Mouse (Mus musculus) spleen, postnatal 36 days (tissue): ENCODE measurements around the gene Gadd45a.
"Not testable (repeated sequence)": the region's sequence is repeated elsewhere in the genome, so short reads cannot be mapped to it uniquely, and the experiment has no call there.

ENCODE experiments used
- DNase-seq, 2 experiments: peaks; one replicate each; pipeline ENCODE4 v3.0.0; 2022; ENCODE audit warnings: low spot score in 2 of 2, mixed read lengths in 1 of 2

The Gadd45a gene

DNA sequence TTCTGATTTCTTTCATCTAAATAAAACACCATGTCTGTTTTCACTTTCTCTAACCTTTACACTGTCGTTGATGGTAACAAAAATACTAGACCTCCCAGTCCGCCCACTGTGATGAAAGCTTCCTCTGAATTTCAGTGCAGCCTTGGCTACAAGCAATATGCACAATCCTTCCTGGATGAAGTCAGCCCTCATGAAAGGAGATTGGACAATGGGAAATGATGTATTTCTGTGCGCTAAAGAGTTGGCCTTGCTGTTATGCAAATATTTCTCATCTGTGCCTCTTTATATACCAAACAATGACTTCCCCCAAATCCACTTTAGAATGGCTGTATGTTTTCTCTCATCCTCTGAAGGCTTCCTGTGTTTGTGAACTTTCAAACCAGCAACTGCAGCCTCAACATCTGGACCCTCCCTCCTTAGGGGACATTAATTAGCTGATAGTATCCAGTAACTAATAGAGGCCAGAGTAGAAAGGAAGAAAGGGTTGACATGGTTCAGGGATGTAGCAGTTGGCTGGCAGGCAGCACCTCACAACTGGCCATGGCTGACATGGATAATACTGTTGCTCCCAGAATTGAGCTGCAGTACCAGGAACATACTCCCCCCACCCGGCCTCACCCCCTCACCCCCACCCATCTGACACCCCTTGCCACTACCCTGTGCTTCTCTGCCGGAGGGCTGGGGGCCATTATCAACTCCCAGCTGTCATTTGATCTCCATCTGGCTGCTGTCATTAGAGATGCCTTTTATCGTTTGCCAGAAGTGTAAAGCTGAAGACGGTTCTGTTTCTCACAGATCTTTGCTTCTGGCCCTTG, 11.8 kb upstream of the Gadd45a start:
- DNase-seq = no peak

DNA sequence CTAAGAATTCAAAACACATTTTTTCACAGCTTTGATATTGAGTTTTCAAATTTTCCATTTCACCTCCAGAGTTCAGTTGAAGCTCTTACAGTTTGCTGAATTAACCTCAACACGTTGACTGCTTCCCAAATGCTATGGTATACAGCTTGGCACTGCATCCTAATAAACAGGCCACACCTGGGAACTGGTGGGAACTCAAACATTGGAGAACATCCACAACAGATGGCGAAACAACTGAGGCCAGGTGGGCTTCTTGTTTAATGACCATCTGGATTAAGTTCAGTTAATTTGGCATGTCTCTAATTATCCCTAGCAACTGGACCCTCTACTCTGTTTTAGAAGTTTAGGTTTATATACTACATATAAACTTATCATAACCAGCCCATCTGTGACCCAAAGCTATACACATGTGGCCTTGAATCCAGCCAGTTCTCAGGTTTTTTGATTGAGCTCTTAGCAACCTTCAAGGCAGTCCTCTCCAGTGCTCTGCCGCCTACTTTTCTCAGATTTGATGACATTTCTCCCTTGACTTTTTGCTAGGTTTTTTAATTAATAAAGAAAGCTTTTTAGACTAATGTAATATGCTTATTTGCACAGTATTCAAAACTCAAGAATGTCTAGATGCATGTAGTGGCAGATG, 10.9 kb upstream of the Gadd45a start:
- no peak for DNase-seq

DNA sequence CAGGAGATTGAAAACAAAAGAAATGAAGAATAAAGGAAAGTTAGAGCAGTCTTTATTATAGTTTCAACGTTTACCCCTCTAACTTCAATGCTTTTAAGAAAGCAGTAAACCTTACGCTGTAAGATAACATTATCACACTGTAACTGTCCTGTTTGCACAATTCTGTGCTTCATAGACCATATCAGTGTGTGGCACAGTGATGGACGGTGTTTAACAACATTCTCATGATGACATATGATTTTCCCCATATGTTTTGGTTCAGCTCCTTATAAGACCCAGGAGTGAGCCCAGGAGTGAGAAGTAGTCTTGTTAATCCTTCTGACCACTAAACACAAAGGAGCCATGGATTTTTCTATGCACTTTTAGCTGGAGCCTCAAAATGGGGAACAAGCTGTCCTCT, 9.7 kb upstream of the Gadd45a start:
- no peak for DNase-seq

DNA sequence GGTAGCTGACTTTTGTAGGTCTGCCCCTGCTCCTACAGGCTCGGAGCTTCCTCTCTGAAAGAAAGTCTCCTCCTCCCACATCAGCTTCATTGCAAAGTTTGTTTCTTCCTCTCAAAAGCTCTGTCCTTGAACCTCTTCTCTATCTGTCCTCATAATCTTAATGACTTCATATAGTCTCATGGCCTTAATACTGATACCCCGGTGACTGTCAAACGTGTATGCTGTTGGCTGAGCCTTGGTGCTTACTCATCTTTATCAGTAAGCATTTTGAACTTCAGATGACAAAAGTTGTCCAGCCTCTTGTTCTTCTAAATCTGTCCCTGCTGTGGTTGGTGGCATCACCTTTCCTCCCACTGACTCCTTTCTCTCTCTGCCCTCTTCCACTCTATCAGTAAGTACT, 8.2 kb upstream of the Gadd45a start:
- DNase-seq = no peak

DNA sequence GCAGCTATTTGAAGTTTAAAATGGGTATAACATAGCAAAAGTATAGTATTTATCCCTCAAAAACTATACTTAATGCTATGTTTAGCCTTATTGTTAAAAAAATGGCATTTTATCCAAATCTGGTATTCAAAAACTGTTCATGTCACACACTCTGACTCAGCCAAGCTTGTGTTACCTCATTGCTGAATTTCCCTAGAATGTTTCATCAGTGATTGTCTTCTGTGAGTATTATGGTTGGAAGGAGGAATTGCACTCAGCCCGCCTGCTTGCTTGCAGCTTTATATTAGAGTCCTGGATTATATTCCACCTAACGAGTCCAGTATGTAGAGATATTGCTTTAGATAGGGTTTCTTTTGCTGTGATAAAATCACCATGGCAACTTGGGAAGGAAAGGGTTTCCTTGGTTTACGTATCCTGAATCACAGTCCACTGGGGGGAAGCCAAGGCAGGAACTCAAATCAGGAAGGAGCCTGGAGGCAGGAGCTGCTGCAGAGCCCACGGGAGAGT, 3.7 kb upstream of the Gadd45a start:
- no peak for DNase-seq

DNA sequence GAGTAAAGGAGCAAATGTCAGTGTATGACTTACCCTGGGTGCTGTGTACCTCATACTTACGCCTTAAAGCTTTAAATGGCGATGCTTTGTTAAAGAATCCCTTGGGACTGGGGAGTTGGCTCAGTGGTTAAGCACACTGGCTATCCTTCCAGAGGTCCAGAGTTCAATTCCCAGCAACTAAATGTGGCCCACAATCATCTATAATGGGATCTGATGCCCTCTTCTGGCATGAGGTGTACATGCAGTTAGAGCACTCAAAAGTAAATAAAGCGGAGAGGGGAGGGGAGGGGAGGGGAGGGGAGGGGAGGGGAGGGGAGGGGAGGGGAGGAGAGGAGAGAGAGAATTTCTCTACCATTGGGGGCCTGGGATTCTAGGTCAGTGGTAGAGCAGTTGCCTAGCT, 1.7 kb upstream of the Gadd45a start:
- DNase-seq = no peak

DNA sequence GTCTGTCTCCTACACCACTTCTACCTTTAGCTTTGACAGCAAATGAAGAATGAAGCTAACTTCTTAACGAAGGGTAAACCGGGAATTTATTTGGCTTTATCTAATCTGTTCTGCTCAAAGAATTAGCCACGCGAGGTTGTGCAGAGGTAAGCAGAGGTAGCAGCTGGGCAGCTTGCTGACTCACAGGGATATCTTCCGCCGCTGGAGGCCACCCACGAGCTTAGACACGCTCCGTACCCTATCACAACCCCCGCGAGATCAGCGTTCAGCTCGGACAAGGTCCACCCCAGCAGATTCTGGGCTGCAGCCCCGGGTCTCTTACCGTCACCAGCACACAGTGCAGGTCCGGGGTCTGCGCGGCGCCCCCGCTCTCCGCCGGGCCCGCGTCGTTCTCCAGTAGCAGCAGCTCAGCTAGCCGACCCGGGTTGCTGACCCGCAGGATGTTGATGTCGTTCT, 873 bp downstream of the Gadd45a start:
- peak; percentile 82 to 87 for DNase-seq

DNA sequence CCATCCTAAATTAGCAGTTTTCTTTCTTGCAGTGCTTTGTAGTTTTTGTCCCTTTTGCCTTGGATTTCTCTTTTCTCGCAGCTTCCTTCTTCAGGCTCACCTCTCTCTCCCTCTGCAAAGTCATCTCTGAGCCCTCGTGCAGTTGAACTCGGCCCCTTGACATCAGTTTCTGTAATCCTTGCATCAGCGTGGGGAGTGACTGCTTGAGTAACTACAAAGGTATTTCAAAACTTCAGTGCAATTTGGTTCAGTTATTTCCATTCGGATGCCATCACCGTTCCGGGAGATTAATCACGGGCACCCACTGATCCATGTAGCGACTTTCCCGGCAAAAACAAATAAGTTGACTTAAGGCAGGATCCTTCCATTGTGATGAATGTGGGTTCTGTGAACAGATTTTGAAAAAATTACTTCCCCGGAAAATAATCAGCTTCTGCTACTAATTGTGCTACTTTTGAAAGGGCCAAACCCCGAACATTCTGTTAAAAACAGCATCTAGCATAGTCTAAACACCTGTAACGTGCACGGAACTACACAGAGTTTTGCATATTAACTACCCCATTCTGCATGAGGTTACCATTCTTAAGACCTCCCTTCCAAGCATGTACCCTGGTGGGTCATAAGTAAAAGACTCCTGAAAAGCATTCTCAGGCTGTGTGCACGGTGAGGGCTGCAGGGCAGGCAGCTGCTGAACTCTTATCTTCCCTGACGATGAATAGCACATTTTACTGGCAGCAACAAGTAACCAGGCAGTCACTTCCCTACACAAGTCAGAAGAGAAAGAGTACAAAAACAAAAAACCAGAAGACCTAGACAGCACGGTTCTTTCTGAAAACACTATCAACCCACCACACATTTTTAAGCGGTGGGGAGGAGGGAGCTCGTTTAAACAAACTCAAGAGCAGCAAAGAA, 1.6 kb downstream of the Gadd45a start:
- peak; percentile 29 to 50 for DNase-seq

DNA sequence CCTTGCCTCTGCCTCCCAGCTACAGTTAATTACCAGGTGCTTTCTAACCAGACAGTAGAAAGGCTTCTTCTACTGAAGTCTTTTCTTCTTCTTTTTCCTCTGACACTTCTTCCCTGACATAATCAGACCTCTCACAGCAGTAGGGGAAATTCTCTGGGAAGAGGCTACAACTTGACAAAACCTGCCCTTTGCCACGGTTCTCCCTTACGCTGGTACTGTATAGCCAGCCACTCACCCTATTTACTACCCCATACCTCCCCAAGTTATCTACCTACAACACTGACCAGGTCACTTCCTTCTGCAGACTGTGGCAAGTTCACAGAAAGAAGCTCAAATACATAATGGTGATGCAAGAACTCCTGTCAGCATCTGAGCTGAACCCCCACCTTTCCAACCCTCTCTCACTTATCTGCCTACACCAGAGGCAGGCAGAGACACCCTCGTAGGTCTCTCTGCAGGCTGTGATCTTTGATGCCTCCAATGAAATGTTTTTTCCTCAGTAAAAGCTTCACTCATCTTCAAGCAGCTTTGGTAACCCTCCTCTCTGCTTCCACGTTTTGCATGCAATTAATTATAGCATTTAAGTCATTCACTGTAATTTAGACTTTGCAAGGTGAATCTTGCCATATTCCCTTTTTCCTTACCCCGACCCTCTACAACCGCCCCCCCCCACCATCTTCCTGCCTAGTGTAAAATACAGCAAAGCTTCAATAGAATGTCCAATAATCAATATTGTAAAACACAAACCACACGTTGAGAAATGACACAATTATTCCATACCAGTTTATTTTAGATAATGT, 2.7 kb downstream of the Gadd45a start:
- peak; percentile 53 to 73 for DNase-seq

DNA sequence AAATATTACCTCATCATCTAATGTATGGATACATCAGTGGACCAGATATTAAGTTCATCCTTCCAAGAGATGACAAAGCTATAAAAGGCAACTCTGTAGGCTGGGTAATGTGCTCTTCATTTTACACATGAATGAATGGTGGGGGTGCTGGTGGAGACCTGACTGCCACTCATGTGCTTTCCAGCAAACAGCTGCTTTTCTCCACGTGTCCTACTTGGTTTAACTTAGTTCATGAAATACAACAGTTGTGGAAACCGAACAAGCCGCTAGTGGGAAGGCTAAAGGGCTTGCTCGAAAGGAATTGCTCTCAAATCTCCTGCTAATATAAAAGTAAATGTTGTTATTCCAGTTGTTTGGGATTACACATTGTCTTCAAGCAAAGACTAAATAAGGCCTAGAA, 3.7 kb downstream of the Gadd45a start:
- DNase-seq = no peak

DNA sequence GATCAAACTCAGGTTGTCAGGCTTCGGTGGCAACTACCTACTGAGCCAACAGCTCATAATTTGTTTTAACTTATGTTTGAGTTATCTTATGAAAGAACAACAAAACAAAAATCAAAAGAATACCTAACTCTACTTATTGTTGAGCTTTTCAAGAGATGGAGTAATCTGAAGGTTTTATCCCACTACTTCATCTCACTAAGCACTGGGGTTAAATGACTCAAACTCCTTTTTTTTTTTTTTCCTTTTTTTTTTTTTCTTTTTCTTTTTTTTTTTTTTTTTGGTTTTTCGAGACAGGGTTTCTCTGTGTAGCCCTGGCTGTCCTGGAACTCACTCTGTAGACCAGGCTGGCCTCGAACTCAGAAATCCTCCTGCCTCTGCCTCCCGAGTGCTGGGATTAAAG, 4.3 kb downstream of the Gadd45a start:
- not testable (repeated sequence) for DNase-seq

DNA sequence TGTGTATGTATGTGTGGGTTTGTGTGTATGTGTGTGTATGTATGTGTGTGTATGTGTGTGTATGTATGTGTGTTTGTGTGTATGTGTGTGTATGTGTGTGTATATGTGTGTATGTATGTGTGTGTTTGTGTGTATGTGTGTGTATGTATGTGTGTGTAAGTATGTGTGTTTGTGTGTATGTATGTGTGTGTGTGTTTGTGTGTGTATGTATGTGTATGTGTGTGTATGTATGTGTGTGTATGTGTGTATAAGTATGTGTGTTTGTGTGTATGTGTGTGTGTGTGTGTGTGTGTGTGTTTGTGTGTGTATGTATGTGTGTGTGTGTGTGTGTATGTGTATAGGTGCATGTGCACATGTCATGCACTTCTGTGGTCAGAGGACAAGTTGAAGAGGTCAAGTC, 4.7 kb downstream of the Gadd45a start:
- DNase-seq = not testable (repeated sequence)

DNA sequence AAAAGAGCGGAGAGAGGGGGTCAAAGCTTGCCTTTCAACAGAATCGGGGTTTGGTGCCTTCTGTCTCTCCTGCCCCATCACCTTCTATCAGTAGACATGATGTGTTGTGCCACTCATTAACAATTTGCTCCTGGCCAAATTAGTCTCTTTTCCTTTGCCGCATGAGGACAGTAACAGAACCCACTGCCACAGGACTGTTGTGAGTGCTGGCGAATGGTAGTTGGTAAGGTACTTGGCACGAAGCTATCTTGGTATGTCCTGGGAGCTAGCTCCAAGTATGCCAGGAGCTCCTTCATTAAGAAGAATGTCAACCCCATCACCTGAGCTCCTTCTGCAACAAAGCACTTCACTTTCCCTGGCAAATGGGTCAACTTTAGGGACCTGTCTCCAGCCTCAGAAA, 6.4 kb downstream of the Gadd45a start:
- no peak for DNase-seq

DNA sequence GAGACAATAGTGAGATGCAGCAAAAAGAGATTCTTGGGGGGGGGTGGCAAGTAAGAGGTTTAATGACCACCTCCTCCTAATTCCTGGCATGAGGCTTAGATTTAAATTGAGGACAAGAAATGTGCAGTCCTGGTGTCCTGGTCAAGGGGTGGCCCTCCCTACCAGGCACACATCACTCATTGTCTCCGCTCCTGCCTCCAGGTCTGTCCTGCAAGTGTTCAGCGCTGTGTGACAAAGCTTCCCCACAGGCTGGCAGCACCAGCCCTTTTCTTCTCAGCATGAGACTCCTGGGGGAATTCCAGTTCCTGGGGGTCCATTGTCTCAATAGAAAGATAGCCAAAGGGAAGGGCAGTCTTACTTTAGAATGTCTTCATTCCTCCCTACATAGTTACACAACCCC, 6.8 kb downstream of the Gadd45a start:
- no peak for DNase-seq

DNA sequence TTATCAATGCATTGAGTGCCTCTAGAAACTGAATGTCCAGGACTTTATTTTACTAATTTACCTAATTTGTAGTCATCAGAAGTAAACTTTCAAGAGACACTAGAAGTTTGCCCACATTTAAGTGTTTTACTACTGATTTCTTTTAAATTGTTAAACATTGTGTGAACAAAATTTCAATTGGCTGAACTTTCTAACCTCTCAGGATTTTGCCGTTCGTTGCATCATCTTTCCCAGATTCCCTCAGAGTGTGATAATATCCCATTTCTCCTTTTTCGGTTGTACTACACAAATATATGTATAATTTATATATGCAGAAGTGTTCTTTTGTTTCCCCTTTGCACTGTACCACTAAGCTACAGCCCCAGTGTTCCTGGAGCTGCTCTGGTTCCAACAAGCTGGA, 7.3 kb downstream of the Gadd45a start:
- DNase-seq = no peak

DNA sequence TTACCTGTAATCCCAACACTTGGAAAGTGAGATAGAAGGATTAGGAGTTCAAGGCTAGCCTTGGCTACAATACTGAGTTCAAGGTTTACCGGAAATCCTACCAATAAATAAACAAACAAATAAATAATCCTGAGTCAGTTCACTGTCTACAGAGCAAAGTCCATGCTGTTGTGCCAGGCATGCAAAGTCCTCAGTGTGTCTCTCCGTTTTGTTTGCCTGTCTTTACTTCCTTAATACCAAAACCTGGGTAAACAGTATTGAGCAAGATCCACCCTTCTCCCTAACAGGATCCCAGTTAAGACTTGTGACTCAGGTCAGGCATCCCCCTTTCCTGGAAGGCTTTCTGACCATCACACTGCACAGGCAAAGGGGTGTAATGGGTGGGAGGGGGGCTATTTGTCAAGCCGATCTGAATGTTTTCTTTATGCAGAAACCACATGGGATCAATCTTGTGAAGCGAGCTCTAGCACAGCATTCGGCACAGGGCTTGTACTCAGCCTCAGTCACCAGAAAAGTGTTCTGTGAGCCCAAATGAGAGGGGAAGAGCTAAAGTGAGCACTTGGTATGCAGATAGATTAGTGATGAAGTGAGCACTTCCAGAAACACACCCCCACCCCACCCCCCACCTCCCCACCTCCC, 7.8 kb downstream of the Gadd45a start:
- no peak for DNase-seq

DNA sequence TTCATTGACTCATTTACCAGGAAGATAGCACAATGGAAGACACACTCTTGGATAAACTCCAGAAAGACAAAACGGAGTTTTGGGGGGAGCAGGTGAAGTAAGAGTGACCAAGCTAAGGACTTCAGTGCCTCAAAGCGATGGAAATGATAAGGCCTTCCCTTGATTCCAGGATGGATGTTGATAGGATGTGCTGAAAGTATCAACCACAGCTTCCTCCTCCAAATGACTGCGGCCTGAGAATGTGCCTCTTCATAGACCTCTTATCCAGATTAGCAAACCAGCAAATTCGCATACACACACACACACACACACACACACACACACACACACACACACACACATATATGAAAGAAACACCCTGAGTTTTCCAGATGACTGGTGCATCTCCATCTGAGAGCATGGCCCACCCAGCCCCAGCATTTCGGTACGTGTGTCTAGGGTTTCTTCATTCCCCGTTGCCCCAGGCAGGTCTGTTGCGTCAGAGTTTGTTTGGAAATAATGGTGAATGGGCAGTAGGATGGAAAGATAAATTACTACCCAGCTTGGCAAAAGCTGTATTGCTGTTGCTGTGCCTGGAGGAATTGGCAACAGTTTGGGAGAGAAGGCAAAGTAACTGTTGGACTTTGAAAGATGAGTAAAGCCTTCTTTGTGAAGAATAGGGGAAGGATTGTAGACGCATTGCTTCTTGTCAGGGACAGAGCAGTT, 9.7 kb downstream of the Gadd45a start:
- DNase-seq = no peak

DNA sequence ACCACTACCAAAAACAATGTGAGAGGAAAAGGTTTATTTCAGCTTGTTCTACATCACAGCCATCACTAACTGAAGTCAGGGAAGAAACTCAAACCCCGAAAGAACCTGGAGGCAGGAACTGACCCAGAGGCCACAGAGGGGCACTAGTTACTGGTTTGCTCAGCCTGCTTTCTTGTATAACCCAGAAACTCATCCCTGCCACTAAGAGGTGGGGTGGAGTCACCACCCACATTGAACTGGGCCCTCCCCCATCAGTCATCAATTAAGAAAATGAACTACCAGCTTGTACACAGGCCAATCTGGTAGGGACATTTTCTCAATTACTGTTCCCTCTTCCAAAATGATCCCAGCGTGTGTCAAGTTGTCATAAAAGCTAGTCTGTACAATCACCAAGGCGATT, 10.6 kb downstream of the Gadd45a start:
- no peak for DNase-seq

DNA sequence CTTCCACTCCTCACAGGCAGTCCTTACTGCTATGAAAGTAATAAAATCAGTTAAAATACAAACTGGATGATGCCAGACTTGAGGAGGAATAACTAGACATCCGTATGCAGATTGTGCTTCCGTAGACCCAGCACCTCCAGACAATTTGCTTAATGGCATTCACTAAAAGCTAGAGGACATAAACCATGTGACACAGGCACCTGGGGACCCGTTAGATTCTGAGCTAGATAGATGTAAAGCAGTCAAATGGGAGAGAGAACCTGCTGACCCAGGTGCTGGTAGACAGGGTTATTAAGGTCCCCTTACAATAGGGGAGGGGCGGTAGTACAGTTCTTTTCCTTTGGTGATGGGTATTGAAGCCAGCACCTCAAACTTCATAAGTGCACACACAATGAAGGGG, 13.5 kb downstream of the Gadd45a start:
- no peak for DNase-seq

DNA sequence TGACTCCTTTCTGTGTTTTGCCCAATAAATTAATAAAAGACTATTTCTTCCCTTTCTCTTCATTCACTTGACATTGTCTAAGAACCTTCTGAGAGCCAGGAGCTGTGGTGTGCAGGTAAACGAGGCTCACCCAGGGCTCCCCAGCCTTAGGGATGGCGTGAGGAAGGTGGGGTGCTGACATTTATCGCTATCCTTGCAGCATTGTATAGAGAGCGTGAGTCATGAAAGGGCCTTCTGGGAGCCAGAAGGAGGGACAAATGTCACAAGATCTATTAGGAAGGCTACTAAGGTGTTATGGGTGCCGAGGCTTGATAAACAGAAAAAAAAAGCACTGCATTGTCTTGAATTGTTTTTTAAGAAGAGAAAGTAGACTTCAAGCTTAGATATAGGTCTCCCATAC, 15.9 kb downstream of the Gadd45a start:
- DNase-seq = no peak
